Mouse (Mus musculus) embryonic facial prominence, embryonic 10.5 days (tissue): ENCODE results near the gene Tnnt3. TPM values are rescaled to one million over a fixed set of nuclear protein-coding genes. Genes with fewer than 3 reads are reported as not detected.
A peak's percentile ranks its signal among the peaks of the same experiment; 100 is the strongest.

Experiments
- DNase-seq: peaks from one replicate; pipeline ENCODE4 v3.0.0-alpha.2; 2017; ENCODE audit warnings: low spot score
- H3K27ac ChIP-seq: fragments of 300-500 bp; sonication (generic); replicated peaks from 2 replicates; pipeline ENCODE4 v1.5.1; 2016; ENCODE audit warnings: mild to moderate bottlenecking
- H3K27me3 ChIP-seq: fragments of 300-500 bp; sonication (generic); replicated peaks from 2 replicates; pipeline ENCODE4 v1.6.1; 2016; ENCODE audit warnings: low read depth, mild to moderate bottlenecking; ENCODE audit not compliant: poor library complexity, severe bottlenecking
- H3K36me3 ChIP-seq: fragments of 300-500 bp; sonication (generic); replicated peaks from 2 replicates; pipeline ENCODE4 v1.6.1; 2016; ENCODE audit warnings: mild to moderate bottlenecking, moderate library complexity
- H3K4me1 ChIP-seq: fragments of 300-500 bp; sonication (generic); 2 replicates; pipeline ENCODE4 v1.6.1; 2016
- H3K4me3 ChIP-seq: fragments of 300-500 bp; sonication (generic); 2 replicates; pipeline ENCODE4 v1.5.1; 2016; ENCODE audit warnings: mild to moderate bottlenecking, moderate library complexity
- H3K9me3 ChIP-seq: fragments of 300-500 bp; sonication (generic); 2 replicates; pipeline ENCODE4 v1.6.1; 2016; ENCODE audit warnings: mild to moderate bottlenecking
- WGBS: fragments of 180-500 bp; shearing (Covaris S2); methylation state at CpG from one replicate; pipeline ENCODE4 v1.1.7; 2016; 5-methylcytosine and 5-hydroxymethylcytosine counted together
- polyA plus RNA-seq: library from polyadenylated mRNA; unstranded; fragments of >200 nt; fragmentation: Nextera tagmentation; extraction: Ambion mirVana; gene quantifications from 2 replicates; pipeline ENCODE4 v1.2.1, GENCODE M21; 2016

The Tnnt3 gene
- polyA plus RNA-seq, 1 experiment from 2014 or later = 1.4 TPM

DNA sequence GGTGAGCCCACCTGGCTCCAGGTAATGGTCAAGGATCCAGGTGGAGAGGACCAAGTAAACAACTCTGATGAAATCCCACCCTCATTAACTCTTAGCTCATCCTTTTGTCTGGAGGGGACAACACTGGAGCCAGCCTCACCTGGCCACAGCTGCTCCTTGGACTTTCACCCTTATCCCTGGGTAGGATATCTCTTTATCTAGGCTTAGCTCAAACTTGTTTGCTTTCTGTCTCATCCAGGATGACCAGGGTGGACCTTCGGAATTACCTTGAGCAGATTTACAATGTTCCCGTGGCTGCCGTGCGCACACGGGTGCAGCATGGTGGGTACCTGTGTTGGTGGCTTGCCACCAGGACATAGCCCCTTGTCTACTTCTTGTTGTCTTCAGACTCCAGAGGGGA lies 37.2 kb downstream of the Tnnt3 start:
- H3K4me3 ChIP-seq = no peak overlapping the region
- peaks cover 28% of the 10 kb centered on the region for H3K36me3 ChIP-seq
- H3K27ac ChIP-seq = peak overlapping the region; percentile 97
- no peak for DNase-seq
- H3K27me3 ChIP-seq = no peaks in the 10 kb centered on the region
- 97% methylated on average over 5 of the region's 5 CpGs for WGBS
- no peaks in the 10 kb centered on the region for H3K9me3 ChIP-seq
- H3K4me1 ChIP-seq = peaks cover 76% of the 10 kb centered on the region

DNA sequence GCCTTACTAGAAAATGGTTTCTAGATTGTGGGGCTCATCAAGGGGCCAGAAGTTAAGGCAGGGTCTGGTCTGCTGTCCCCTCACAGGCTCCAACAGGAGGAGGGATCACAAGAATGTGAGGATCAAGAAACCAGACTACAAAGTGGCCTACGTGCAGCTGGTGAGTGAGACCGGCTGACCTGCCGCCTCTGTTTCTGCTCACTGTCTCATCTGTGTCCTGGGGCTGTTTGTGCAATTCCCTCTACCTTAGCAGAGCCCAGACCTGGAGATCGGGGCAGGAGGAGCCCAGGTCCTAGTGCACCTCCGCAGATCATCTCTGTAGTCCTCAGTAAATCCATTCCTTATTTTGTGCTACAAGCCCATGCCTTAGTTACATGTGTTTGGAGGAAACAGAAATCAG lies 38.5 kb downstream of the Tnnt3 start:
- DNase-seq = peak; percentile 62
- Histone ChIP-seq H3K4me3 (no peak overlapping the region), H3K9me3 (no peaks in the 10 kb centered on the region), H3K36me3 (peaks cover 37% of the 10 kb centered on the region), H3K27me3 (no peaks in the 10 kb centered on the region), H3K27ac (peak overlapping the region; percentile 93), H3K4me1 (peaks cover 80% of the 10 kb centered on the region)
- WGBS = 38% methylated on average over 5 of the region's 5 CpGs

DNA sequence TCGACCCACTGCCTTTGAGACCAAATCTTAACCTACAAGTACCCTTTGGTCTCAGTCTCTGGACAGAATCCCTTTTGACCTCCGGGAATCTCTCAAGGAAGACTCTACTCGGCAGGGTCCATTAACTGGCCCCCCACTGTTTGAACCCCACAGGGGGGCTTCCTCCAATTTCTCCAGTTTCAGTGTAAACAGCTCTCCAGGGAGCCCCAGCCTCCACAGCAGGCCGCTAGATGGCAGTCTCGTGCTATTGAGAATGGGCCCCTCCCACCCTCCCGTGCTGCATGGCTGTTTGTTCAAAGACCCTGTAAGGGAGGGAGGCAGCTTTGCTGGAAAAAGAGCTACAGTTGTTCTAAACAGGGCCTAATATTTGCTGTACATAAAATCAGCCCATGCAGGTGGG lies 39.2 kb downstream of the Tnnt3 start:
- Histone ChIP-seq H3K36me3 (peaks cover 37% of the 10 kb centered on the region), H3K9me3 (no peaks in the 10 kb centered on the region), H3K27ac (peak overlapping the region; percentile 93), H3K4me3 (peak overlapping the region; percentile 8; the same call in 1 of the 2 replicates), H3K4me1 (peaks cover 80% of the 10 kb centered on the region), H3K27me3 (no peaks in the 10 kb centered on the region)
- WGBS = 7% methylated on average over 6 of the region's 6 CpGs
- DNase-seq = peak; percentile 92

DNA sequence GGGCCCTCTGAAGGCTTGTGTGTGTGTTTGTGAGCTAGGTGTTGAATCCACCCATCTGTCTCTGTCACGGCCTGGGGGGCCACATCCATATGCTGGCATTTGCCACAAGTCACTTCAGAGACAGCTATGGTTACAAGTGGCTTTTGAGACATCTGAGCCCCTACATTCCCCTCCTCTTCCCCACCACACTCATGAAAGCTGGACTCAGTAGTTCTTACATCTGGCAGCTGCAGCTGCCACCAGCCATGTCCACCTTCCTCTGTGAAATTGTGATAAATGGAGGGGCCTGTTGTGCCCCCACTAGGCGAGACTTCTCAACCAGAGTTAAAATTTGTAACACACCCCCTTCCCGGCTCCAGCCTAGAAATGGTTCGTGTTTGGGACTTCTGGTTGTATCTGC lies 39.7 kb downstream of the Tnnt3 start:
- H3K27me3 ChIP-seq = no peaks in the 10 kb centered on the region
- WGBS = 26% methylated on average over 4 of the region's 4 CpGs
- peaks cover 80% of the 10 kb centered on the region for H3K4me1 ChIP-seq
- DNase-seq = no peak
- peaks cover 37% of the 10 kb centered on the region for H3K36me3 ChIP-seq
- peak overlapping the region; percentile 8; the same call in 1 of the 2 replicates for H3K4me3 ChIP-seq
- no peaks in the 10 kb centered on the region for H3K9me3 ChIP-seq
- H3K27ac ChIP-seq = peak overlapping the region; percentile 93

DNA sequence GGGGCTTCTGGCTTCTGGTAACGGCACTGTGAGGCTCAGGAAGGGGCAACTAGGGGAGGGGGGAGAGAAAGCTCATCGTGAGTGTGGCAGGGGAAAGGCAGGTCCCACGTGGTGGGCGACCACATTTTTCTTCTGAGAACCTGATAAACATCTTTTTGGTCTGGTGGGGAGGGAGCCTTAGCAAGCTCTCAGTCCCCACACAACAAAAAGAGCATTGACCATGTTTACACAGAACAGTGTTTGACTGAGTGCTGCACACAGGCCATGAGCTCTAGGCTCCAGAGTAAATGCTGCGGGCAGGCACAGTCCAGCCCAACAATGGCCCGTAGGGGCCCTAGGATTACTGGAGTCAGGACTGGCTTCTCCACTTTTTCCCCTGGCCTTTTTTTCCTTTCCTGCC lies 40.1 kb downstream of the Tnnt3 start:
- Histone ChIP-seq H3K27ac (peak overlapping the region; percentile 93), H3K4me1 (peaks cover 80% of the 10 kb centered on the region), H3K36me3 (peaks cover 37% of the 10 kb centered on the region), H3K27me3 (no peaks in the 10 kb centered on the region), H3K4me3 (no peak overlapping the region), H3K9me3 (no peaks in the 10 kb centered on the region)
- 27% methylated on average over 6 of the region's 6 CpGs for WGBS
- DNase-seq = peak; percentile 50

DNA sequence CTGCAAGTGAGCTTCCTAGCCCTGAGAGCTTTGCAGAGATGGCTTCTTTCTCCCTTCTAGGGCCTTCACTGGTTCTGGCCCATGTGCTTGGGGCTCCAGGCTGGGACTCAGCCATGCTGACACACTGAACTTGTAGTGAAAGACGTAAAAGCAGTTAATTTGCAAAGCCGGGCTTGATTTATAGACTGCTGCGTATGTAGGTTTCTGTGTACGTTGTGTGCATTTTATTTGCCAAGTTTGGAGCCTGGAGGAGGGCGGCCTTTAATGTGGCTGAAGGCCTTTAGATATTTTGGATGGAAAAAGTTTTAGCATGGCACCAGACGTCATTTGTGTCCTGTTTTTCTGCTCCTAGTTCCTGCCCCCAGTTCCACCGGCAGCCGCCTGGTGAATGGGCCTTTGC lies 41.2 kb downstream of the Tnnt3 start:
- DNase-seq = no peak
- H3K4me3 ChIP-seq = no peak overlapping the region
- no peaks in the 10 kb centered on the region for H3K9me3 ChIP-seq
- 66% methylated on average over 8 of the region's 8 CpGs for WGBS
- peaks cover 37% of the 10 kb centered on the region for H3K36me3 ChIP-seq
- peak overlapping the region; percentile 93 for H3K27ac ChIP-seq
- H3K4me1 ChIP-seq = peaks cover 80% of the 10 kb centered on the region
- no peaks in the 10 kb centered on the region for H3K27me3 ChIP-seq

DNA sequence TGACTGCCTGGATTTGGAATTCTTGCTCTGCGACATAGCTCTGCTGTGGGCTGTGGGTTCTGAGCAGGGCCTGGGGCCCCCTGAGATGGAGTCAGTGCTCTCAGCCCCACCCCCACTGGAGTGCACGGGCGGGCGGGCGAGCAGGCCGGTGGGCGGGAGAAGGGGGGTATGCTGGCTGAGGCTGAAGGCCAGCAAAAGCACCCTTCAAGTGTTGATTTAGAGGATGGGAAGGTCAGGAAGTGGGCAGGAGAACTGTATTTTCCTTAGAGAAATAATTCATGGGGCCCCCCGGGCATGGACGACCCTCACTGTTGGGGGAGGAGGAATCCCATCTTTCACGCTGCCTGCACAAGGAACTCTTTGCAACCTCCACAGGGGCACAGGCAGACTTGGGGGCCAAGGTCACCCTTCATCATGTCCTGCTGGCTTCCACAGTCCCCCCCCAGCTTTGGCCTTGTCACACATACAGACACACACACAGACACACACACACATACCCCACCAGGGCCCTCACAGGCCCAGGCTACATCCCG lies 44.2 kb downstream of the Tnnt3 start:
- Histone ChIP-seq H3K4me1 (peaks cover 91% of the 10 kb centered on the region), H3K4me3 (peak overlapping the region; percentile 22; the same call in 1 of the 2 replicates), H3K9me3 (no peaks in the 10 kb centered on the region), H3K27me3 (no peaks in the 10 kb centered on the region), H3K36me3 (peaks cover 23% of the 10 kb centered on the region), H3K27ac (peak overlapping the region; percentile 88)
- DNase-seq = peak; percentile 75
- WGBS = 18% methylated on average over 11 of the region's 11 CpGs

DNA sequence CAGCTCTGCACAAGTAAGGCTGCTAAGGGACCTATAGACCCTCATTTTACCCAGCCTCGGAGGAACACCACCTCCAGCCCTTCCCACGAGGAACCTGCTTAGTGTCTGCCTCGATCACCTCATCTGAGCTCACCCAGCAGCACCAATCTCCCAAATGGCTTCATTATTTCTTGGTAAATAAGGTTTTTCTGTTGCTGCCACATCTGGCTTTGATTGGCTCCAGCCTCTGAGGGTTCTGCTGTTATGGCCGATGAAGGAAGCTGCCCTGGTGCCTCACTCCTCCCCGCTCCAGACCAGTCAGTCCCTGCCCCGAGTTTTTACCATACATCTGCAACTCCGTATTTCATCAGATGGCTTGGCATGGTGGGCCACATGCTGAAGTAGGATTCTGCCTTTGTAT lies 47.3 kb downstream of the Tnnt3 start:
- Histone ChIP-seq H3K36me3 (peaks cover 7% of the 10 kb centered on the region), H3K27me3 (no peaks in the 10 kb centered on the region), H3K4me1 (peaks cover 92% of the 10 kb centered on the region), H3K9me3 (no peaks in the 10 kb centered on the region), H3K27ac (peak overlapping the region; percentile 88), H3K4me3 (no peak overlapping the region)
- WGBS = 47% methylated on average over 7 of the region's 7 CpGs
- DNase-seq = peak; percentile 50

DNA sequence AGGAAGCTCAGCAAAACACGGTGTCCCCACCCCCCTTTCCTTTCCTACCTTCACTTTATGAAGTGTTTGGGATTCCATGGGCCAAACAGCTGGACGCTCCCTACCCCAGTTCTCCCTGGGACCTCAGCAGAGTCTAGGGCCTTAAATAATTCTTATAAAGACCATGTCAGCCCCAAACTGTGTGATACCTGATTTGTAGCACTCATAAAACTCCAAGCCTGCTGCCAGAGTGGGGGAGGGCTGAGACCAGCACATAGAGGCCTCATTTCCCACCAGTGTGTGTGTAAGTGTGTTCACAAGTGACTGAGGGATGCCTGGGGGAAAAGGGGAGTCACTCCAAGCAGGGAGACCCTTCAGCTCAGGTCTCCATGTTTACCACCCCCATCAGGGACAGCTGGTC lies 49.2 kb downstream of the Tnnt3 start:
- H3K27me3 ChIP-seq = no peaks in the 10 kb centered on the region
- WGBS = 56% methylated on average over 2 of the region's 2 CpGs
- H3K4me1 ChIP-seq = peaks cover 95% of the 10 kb centered on the region

DNA sequence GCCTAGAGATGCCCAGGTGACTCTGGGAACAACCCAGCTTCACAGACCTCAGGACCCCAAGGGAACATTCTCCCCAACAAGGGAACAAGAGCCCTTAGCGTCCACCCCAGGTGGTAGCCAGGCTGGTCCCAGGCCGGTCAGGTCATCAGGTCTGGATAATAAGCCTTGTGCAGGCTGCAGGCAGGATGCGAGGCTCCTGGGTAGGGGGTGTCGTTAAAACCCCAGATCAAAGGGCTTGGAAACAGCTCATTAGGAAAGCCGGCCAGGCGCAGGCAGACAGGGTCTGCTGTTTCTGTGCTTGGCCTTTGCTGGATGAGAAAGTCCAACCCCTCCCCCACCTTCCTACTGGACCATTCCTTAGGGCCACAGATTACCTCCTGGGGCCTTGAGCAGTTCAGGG lies 50.1 kb downstream of the Tnnt3 start:
- Histone ChIP-seq H3K4me3 (no peak overlapping the region), H3K27me3 (no peaks in the 10 kb centered on the region), H3K4me1 (peaks cover 95% of the 10 kb centered on the region), H3K9me3 (no peaks in the 10 kb centered on the region), H3K36me3 (no peaks in the 10 kb centered on the region), H3K27ac (peak overlapping the region; percentile 95)
- 14% methylated on average over 6 of the region's 6 CpGs for WGBS
- DNase-seq = no peak

More for the DNA sequence above, 49.2 kb downstream of the Tnnt3 start:
- Histone ChIP-seq H3K36me3 (no peaks in the 10 kb centered on the region), H3K4me3 (no peak overlapping the region), H3K27ac (peak overlapping the region; percentile 95), H3K9me3 (no peaks in the 10 kb centered on the region)
- DNase-seq = no peak

DNA sequence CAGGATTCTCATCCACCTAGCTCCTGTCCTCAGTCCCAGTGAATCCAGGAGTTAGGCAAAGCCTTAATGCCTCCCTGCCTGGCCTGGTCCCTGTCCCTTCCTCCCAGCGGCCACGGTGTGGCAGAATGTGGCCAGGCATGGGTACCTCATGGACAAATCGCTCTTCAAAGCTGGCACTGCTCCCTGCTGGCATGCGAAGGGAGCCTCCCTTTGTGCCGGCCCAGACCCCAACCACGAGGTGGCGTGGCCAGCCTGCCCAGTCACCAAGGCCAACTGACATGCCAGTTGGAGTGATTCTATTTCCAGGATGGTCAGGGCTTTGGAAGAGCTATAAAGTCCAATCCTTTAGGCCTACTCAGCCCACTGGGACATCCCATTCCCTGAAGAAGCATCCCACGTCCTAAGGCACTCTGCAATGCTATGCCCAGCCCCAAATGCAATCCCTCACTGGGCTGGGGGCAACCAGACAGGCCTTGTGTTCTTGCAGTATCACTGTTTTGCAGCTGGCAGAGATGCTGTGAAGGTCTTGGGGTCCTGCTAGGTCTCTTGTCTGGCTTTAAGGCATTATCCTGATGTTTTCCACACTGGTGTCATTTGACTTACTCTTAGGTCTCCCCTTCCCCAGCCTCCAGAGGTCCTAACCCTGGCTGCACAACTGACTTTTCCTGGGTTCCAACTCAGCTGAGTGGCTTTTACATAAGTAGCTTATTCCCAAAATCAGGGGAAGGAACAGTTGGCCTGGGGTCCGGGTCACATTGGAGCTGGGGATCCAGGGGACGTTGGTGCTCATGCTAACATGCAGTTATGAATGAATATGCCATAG lies 51.5 kb downstream of the Tnnt3 start:
- Histone ChIP-seq H3K36me3 (no peaks in the 10 kb centered on the region), H3K27ac (peak overlapping the region; percentile 95), H3K4me1 (peaks cover 97% of the 10 kb centered on the region), H3K4me3 (no peak overlapping the region), H3K27me3 (no peaks in the 10 kb centered on the region), H3K9me3 (no peaks in the 10 kb centered on the region)
- DNase-seq = no peak
- WGBS = 87% methylated on average over 10 of the region's 10 CpGs

DNA sequence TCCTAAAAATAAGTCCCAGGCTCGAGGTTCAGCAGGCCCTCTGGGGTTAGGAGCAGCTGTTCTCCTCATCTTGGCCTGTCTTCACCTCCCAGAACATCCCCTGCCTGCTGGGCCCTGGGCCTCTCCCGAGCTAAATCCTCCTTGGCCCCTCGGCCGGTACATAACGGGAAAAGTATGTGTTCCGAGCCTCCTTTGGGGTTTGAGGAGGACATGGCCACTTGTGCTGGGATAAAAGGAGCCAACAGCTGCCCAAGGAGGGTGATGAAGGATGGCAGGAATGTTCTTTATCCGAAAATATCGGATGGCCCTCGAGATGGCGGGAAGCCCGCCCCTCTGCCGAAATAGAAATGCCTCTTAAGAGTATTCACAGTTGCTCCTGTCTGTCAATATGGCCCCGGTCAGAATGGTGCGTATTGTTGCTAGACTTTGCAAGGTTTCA lies 52.3 kb downstream of the Tnnt3 start:
- Histone ChIP-seq H3K27ac (peak overlapping the region; percentile 95), H3K4me3 (no peak overlapping the region), H3K4me1 (peaks cover 97% of the 10 kb centered on the region), H3K9me3 (no peaks in the 10 kb centered on the region), H3K27me3 (no peaks in the 10 kb centered on the region), H3K36me3 (no peaks in the 10 kb centered on the region)
- WGBS = 75% methylated on average over 14 of the region's 14 CpGs
- no peak for DNase-seq

DNA sequence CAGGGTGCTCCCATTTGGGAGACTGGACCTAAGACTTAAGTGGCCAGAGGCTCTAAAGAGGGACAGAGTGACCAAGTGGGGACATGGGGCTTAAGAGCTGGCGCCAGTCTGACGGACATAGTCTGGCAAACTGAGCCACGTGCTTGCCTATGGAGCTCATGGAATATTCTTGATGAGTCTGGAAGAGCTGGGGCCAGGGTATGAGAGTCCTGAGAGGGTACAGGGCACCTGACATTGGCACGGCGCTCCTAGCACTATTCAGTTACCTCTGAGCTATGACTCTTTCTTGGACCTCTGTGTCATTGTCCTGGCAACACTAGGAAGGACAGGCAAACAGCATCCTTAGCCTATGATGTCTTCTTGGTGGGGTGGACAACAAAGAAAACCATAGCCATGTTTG lies 53.1 kb downstream of the Tnnt3 start:
- Histone ChIP-seq H3K4me1 (peaks cover 97% of the 10 kb centered on the region), H3K27me3 (no peaks in the 10 kb centered on the region), H3K4me3 (no peak overlapping the region), H3K36me3 (no peaks in the 10 kb centered on the region), H3K27ac (peak overlapping the region; percentile 95), H3K9me3 (no peaks in the 10 kb centered on the region)
- DNase-seq = no peak
- 96% methylated on average over 5 of the region's 5 CpGs for WGBS
